17 mouse cellular contexts compared by ENCODE assay signal in the genomic region with DNA sequence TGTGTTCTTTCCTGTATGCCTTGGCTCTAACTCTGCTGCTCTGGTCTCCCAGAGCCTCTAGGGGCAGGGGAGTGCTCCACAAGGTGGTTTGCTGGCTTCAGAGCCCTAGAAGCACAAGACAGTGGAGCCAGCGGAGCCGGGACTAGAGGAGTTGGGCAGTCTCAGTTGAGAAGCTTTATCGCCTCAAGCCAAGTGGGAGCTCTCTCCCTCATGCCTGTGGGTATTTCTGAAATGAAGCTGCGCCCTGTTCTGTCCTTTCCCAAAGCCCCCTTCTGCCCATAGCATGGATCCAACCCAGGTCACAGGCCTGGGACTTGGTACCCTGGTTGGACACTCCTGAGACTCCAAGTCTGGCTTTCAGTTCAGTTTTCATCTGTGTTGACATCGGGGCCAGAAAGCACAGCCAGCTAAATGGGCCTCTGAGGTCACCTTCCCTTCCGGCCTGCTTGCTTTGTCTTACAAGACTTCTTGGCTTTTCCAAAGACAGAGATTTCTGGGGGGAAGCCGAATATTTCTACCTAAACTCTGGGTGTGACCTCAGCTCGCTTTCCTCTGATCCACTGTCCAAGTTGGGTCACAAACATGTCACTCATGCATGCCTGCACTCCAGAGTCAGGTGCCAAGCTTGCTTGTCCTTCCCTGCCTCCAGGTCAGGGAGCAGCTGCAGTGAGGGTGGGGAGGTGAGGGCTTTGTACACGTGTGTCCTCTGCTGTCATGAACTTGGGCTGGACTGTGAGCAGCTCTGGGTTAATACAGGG. TPM values are rescaled to one million over a fixed set of nuclear protein-coding genes. Genes with fewer than 3 reads are reported as not detected.
DNase-seq lines count a peak whose midpoint lies in the region; ATAC-seq and TF ChIP-seq lines count a peak whose summit lies in the region.
"Had no signal": no experiment of that assay in that cellular context is flagged by ENCODE, and none has a peak within 500 bp of the region (broad histone marks: within the 10 kb centered on the region; RNA-seq: fewer than 3 reads in every experiment).

No protein-coding gene starts in this region.

- no peaks in the 10 kb centered on the region for H3K79me2 ChIP-seq in liver, adult 2 months (ENCODE audit: control insufficient read depth, insufficient read depth, low read length)

- peak; percentile 96 for DNase-seq in heart, adult 11 months
- peak; percentile 84 for DNase-seq in liver, adult 2 months (ENCODE audit: extremely low read depth, low read depth, low spot score)
- no peak for DNase-seq in liver, embryonic 11.5 days (ENCODE audit: low spot score)
- peak; percentile 32 for DNase-seq in heart, postnatal 4 days
- no peak for DNase-seq in lung, postnatal 14 days
- DNase-seq: cerebellum, adult 2 months; forebrain, postnatal 0 days; liver; right cerebral cortex, adult 18-20 months; thymus, adult 2 months had no signal

- TF ChIP-seq CTCF in liver, adult 2 months (IDR thresholded peaks at IDR 0.05; ENCODE audit: low read depth, low read length), result no peak

- no peak overlapping the region for H3K4me3 ChIP-seq in heart, embryonic 12.5 days
- no peak overlapping the region for H3K4me3 ChIP-seq in liver, adult 2 months (ENCODE audit: insufficient read depth, low read depth, low read length)
- H3K4me3 ChIP-seq in liver, embryonic 11.5 days (ENCODE audit: low read depth, low read length), result no peak overlapping the region
- H3K4me3 ChIP-seq: erythroblast, embryonic 14.5 days; hindbrain, embryonic 15.5 days; lung, embryonic 15.5 days; megakaryocyte, embryonic 14.5 days had no signal

- no peak for ATAC-seq in heart, embryonic 12.5 days (ENCODE audit: insufficient number of reproducible peaks, low FRiP score)
- no peak for ATAC-seq in liver, embryonic 11.5 days (replicated peaks; ENCODE audit: low FRiP score)
- ATAC-seq in erythroblast, adult 5-6 weeks (replicated peaks; ENCODE audit: low FRiP score, poor library complexity, severe bottlenecking), result no peak
- ATAC-seq: forebrain, postnatal 0 days had no signal

- TF ChIP-seq POLR2A in liver, adult 2 months (IDR thresholded peaks at IDR 0.05; ENCODE audit: extremely low read depth, insufficient read depth, low read length), result no peak

- WGBS in heart, embryonic 12.5 days, result 75% methylated on average over 9 of the region's 9 CpGs
- 56% methylated on average over 9 of the region's 9 CpGs for WGBS in liver, adult 2 months
- 82% methylated on average over 9 of the region's 9 CpGs for WGBS in liver, embryonic 11.5 days

- peaks cover 61% of the 10 kb centered on the region for H3K36me3 ChIP-seq in heart, embryonic 12.5 days
- H3K36me3 ChIP-seq in liver, adult 2 months (ENCODE audit: control insufficient read depth, insufficient read depth, low read length), result peaks cover 6% of the 10 kb centered on the region; the same call in 1 of the 2 replicates
- H3K36me3 ChIP-seq in liver, embryonic 11.5 days (ENCODE audit: control insufficient read depth, insufficient read depth, low read length), result peaks cover 4% of the 10 kb centered on the region; the same call in 1 of the 2 replicates
- H3K36me3 ChIP-seq: hindbrain, embryonic 15.5 days had no signal

- H3K4me2 ChIP-seq in heart, embryonic 12.5 days, result no peak overlapping the region
- no peak overlapping the region for H3K4me2 ChIP-seq in liver, embryonic 11.5 days
- H3K4me2 ChIP-seq: hindbrain, embryonic 15.5 days; lung, embryonic 15.5 days had no signal

- H3K9ac ChIP-seq in heart, embryonic 12.5 days, result no peak overlapping the region
- H3K9ac ChIP-seq in liver, adult 2 months (ENCODE audit: low read depth, low read length), result no peak overlapping the region
- no peak overlapping the region for H3K9ac ChIP-seq in liver, embryonic 11.5 days (ENCODE audit: low read depth, low read length)
- H3K9ac ChIP-seq: forebrain, postnatal 0 days; hindbrain, embryonic 15.5 days; lung, embryonic 15.5 days had no signal

- no peak overlapping the region for H3K27ac ChIP-seq in heart, embryonic 12.5 days (ENCODE audit: poor library complexity, severe bottlenecking)
- H3K27ac ChIP-seq in liver, adult 2 months (replicated peaks; ENCODE audit: insufficient read depth, low read depth, low read length), result no peak overlapping the region
- H3K27ac ChIP-seq in liver, embryonic 11.5 days (ENCODE audit: low read depth, low read length), result no peak overlapping the region
- H3K27ac ChIP-seq: hindbrain, embryonic 15.5 days; lung, embryonic 15.5 days had no signal

- peaks cover 19% of the 10 kb centered on the region; the same call in 1 of the 2 replicates for H3K4me1 ChIP-seq in heart, embryonic 12.5 days (replicated peaks)
- H3K4me1 ChIP-seq in liver, adult 2 months (ENCODE audit: control insufficient read depth, insufficient read depth, low read length), result peaks cover 9% of the 10 kb centered on the region; the same call in 1 of the 2 replicates
- H3K4me1 ChIP-seq in liver, embryonic 11.5 days (replicated peaks; ENCODE audit: control insufficient read depth, insufficient read depth, low read length), result no peaks in the 10 kb centered on the region; the same call in 1 of the 2 replicates
- H3K4me1 ChIP-seq: lung, embryonic 15.5 days had no signal

- H3K27me3 ChIP-seq in heart, embryonic 12.5 days (replicated peaks), result no peaks in the 10 kb centered on the region
- H3K27me3 ChIP-seq in liver, adult 2 months (ENCODE audit: control insufficient read depth, insufficient read depth, low read length), result no peaks in the 10 kb centered on the region
- no peaks in the 10 kb centered on the region for H3K27me3 ChIP-seq in liver, embryonic 11.5 days (replicated peaks; ENCODE audit: control insufficient read depth, insufficient read depth, low read length)
- H3K27me3 ChIP-seq: lung, embryonic 15.5 days; megakaryocyte, embryonic 14.5 days had no signal

- H3K9me3 ChIP-seq in heart, embryonic 12.5 days (replicated peaks), result no peaks in the 10 kb centered on the region
- H3K9me3 ChIP-seq in liver, embryonic 11.5 days (ENCODE audit: control insufficient read depth, low read length), result no peaks in the 10 kb centered on the region
- H3K9me3 ChIP-seq: G1E; hindbrain, embryonic 15.5 days; lung, embryonic 15.5 days; megakaryocyte, embryonic 14.5 days had no signal

RNA-seq across cellular contexts. Expression of gene Fosl2, which starts 19.5 kb away (rescaled TPM):
- 3.3 and 3.8 TPM in 2 replicates for polyA plus RNA-seq in heart, embryonic 12.5 days (2016; fragmentation: Nextera tagmentation; extraction: Ambion mirVana)
- 2.1 and 4.2 TPM in 2 replicates for total RNA-seq in liver, adult 2 months (2014; rRNA removed)
- polyA plus RNA-seq in liver, adult 2 months (2012; rRNA removed), result 2.6 and 4.4 TPM in 2 replicates
- polyA plus RNA-seq in liver, embryonic 11.5 days (2014; fragmentation: Nextera tagmentation; extraction: Ambion mirVana), result 1.9 and 2.0 TPM in 2 replicates
- 10 to 100 TPM; 25.0 to 26.8 TPM for total RNA-seq in heart, postnatal 4 days (2021)
- total RNA-seq in erythroblast, adult 5-6 weeks (2015; ENCODE audit: low replicate concordance), result 11.7 and 12.7 TPM in 2 replicates
- total RNA-seq in erythroblast, adult 5-6 weeks (2017; ENCODE audit: low replicate concordance), result 4.0 and 4.3 TPM in 2 replicates

Comparison
In these comparisons a context has a peak if more than half of its experiments do, and no peak if none do; other contexts are left out.
1. DNase-seq: peak in heart, adult 11 months (single experiment), liver, adult 2 months (single experiment) and heart, postnatal 4 days (single experiment); none in liver, embryonic 11.5 days (single experiment) and lung, postnatal 14 days (single experiment).